Mouse (Mus musculus): Measurements from ENCODE around the gene 4933405L10Rik. TPM values are rescaled to one million over a fixed set of nuclear protein-coding genes. Genes with fewer than 3 reads are reported as not detected.

The 4933405L10Rik gene
- polyA plus RNA-seq, 1 experiment from 2014 or later = not detected

- Histone ChIP-seq H3K9ac (ENCODE audit: low read depth, low read length) (no peak overlapping the region), H3K27me3 (ENCODE audit: control insufficient read depth, insufficient read depth, low read depth, low read length) (no peaks in the 10 kb centered on the region), H3K4me2 (ENCODE audit: low read depth, low read length) (no peak overlapping the region), H3K36me3 (ENCODE audit: control insufficient read depth, insufficient read depth) (no peaks in the 10 kb centered on the region), H3K4me1 (ENCODE audit: control insufficient read depth, low read depth, low read length) (peaks cover 3% of the 10 kb centered on the region), H3K9me3 (replicated peaks; ENCODE audit: control insufficient read depth, low read length) (no peaks in the 10 kb centered on the region), H3K4me3 (ENCODE audit: low read depth, low read length) (no peak overlapping the region), H3K27ac (ENCODE audit: low read length) (no peak overlapping the region)
- WGBS (ENCODE audit: insufficient replicate concordance) = 66% methylated on average over 5 of the region's 5 CpGs
- no peak for ATAC-seq (ENCODE audit: low read depth)
Measured at GRCm38 (mm10) chr8:105725726-105726125, 18.3 kb downstream of the 4933405L10Rik start.

GRCm38 (mm10) chr8:105727397-105728124 lies 20.1 kb downstream of the 4933405L10Rik start:
- Histone ChIP-seq H3K27me3 (ENCODE audit: control insufficient read depth, insufficient read depth, low read depth, low read length) (no peaks in the 10 kb centered on the region), H3K4me2 (ENCODE audit: low read depth, low read length) (no peak overlapping the region), H3K36me3 (ENCODE audit: control insufficient read depth, insufficient read depth) (no peaks in the 10 kb centered on the region), H3K4me3 (ENCODE audit: low read depth, low read length) (no peak overlapping the region), H3K9me3 (replicated peaks; ENCODE audit: control insufficient read depth, low read length) (no peaks in the 10 kb centered on the region), H3K27ac (ENCODE audit: low read length) (no peak overlapping the region), H3K4me1 (ENCODE audit: control insufficient read depth, low read depth, low read length) (peaks cover 3% of the 10 kb centered on the region), H3K9ac (ENCODE audit: low read depth, low read length) (no peak overlapping the region)
- 44% methylated on average over 18 of the region's 18 CpGs for WGBS (ENCODE audit: insufficient replicate concordance)
- peak; percentile 67 for ATAC-seq (ENCODE audit: low read depth)

GRCm38 (mm10) chr8:105732186-105732585 lies 24.7 kb downstream of the 4933405L10Rik start:
- peaks cover 3% of the 10 kb centered on the region for H3K4me1 ChIP-seq (ENCODE audit: control insufficient read depth, low read depth, low read length)
- no peak overlapping the region for H3K4me2 ChIP-seq (ENCODE audit: low read depth, low read length)
- no peaks in the 10 kb centered on the region for H3K36me3 ChIP-seq (ENCODE audit: control insufficient read depth, insufficient read depth)
- no peak overlapping the region for H3K4me3 ChIP-seq (ENCODE audit: low read depth, low read length)
- H3K9me3 ChIP-seq (replicated peaks; ENCODE audit: control insufficient read depth, low read length) = no peaks in the 10 kb centered on the region
- no peak for ATAC-seq (ENCODE audit: low read depth)
- H3K27ac ChIP-seq (ENCODE audit: low read length) = no peak overlapping the region
- no peak overlapping the region for H3K9ac ChIP-seq (ENCODE audit: low read depth, low read length)
- H3K27me3 ChIP-seq (ENCODE audit: control insufficient read depth, insufficient read depth, low read depth, low read length) = no peaks in the 10 kb centered on the region
- WGBS (ENCODE audit: insufficient replicate concordance) = 34% methylated on average over 5 of the region's 5 CpGs

GRCm38 (mm10) chr8:105739216-105739615 lies 31.8 kb downstream of the 4933405L10Rik start:
- no peak for ATAC-seq (ENCODE audit: low read depth)
- no peaks in the 10 kb centered on the region for H3K9me3 ChIP-seq (replicated peaks; ENCODE audit: control insufficient read depth, low read length)
- WGBS (ENCODE audit: insufficient replicate concordance) = 67% methylated on average over 5 of the region's 5 CpGs
- H3K4me2 ChIP-seq (ENCODE audit: low read depth, low read length) = no peak overlapping the region
- H3K27me3 ChIP-seq (ENCODE audit: control insufficient read depth, insufficient read depth, low read depth, low read length) = no peaks in the 10 kb centered on the region
- no peaks in the 10 kb centered on the region for H3K36me3 ChIP-seq (ENCODE audit: control insufficient read depth, insufficient read depth)
- H3K9ac ChIP-seq (ENCODE audit: low read depth, low read length) = no peak overlapping the region
- no peaks in the 10 kb centered on the region for H3K4me1 ChIP-seq (ENCODE audit: control insufficient read depth, low read depth, low read length)
- H3K4me3 ChIP-seq (ENCODE audit: low read depth, low read length) = no peak overlapping the region
- H3K27ac ChIP-seq (ENCODE audit: low read length) = no peak overlapping the region

GRCm38 (mm10) chr8:105743301-105743700 lies 35.8 kb downstream of the 4933405L10Rik start:
- H3K27me3 ChIP-seq (ENCODE audit: control insufficient read depth, insufficient read depth, low read depth, low read length) = no peaks in the 10 kb centered on the region

GRCm38 (mm10) chr8:105750606-105751005 lies 43.2 kb downstream of the 4933405L10Rik start:
- 36% methylated on average over 11 of the region's 11 CpGs for WGBS (ENCODE audit: insufficient replicate concordance)
- H3K4me3 ChIP-seq (ENCODE audit: low read depth, low read length) = no peak overlapping the region

More at GRCm38 (mm10) chr8:105743301-105743700, 35.8 kb downstream of the 4933405L10Rik start:
- H3K9ac ChIP-seq (ENCODE audit: low read depth, low read length) = no peak overlapping the region
- H3K27ac ChIP-seq (ENCODE audit: low read length) = no peak overlapping the region
- no peak overlapping the region for H3K4me3 ChIP-seq (ENCODE audit: low read depth, low read length)
- no peaks in the 10 kb centered on the region; the same call in 1 of the 2 replicates for H3K4me1 ChIP-seq (ENCODE audit: control insufficient read depth, low read depth, low read length)
- no peak for ATAC-seq (ENCODE audit: low read depth)
- no peak overlapping the region for H3K4me2 ChIP-seq (ENCODE audit: low read depth, low read length)
- H3K9me3 ChIP-seq (replicated peaks; ENCODE audit: control insufficient read depth, low read length) = no peaks in the 10 kb centered on the region
- WGBS (ENCODE audit: insufficient replicate concordance) = 71% methylated on average over 4 of the region's 4 CpGs
- H3K36me3 ChIP-seq (ENCODE audit: control insufficient read depth, insufficient read depth) = no peaks in the 10 kb centered on the region

GRCm38 (mm10) chr8:105753916-105754315 lies 46.5 kb downstream of the 4933405L10Rik start:
- Histone ChIP-seq H3K4me2 (ENCODE audit: low read depth, low read length) (no peak overlapping the region), H3K4me1 (ENCODE audit: control insufficient read depth, low read depth, low read length) (peaks cover 13% of the 10 kb centered on the region), H3K9me3 (replicated peaks; ENCODE audit: control insufficient read depth, low read length) (no peaks in the 10 kb centered on the region), H3K9ac (ENCODE audit: low read depth, low read length) (no peak overlapping the region), H3K27ac (ENCODE audit: low read length) (no peak overlapping the region), H3K36me3 (ENCODE audit: control insufficient read depth, insufficient read depth) (no peaks in the 10 kb centered on the region), H3K27me3 (ENCODE audit: control insufficient read depth, insufficient read depth, low read depth, low read length) (no peaks in the 10 kb centered on the region), H3K4me3 (ENCODE audit: low read depth, low read length) (no peak overlapping the region)
- ATAC-seq (ENCODE audit: low read depth) = no peak
- 76% methylated on average over 2 of the region's 2 CpGs for WGBS (ENCODE audit: insufficient replicate concordance)

More at GRCm38 (mm10) chr8:105750606-105751005, 43.2 kb downstream of the 4933405L10Rik start:
- peak; percentile 16; the same call in 1 of the 2 replicates for ATAC-seq (ENCODE audit: low read depth)
- H3K4me2 ChIP-seq (ENCODE audit: low read depth, low read length) = no peak overlapping the region
- no peak overlapping the region for H3K27ac ChIP-seq (ENCODE audit: low read length)
- no peak overlapping the region for H3K9ac ChIP-seq (ENCODE audit: low read depth, low read length)
- H3K36me3 ChIP-seq (ENCODE audit: control insufficient read depth, insufficient read depth) = no peaks in the 10 kb centered on the region
- H3K4me1 ChIP-seq (ENCODE audit: control insufficient read depth, low read depth, low read length) = peaks cover 6% of the 10 kb centered on the region
- H3K9me3 ChIP-seq (replicated peaks; ENCODE audit: control insufficient read depth, low read length) = no peaks in the 10 kb centered on the region
- H3K27me3 ChIP-seq (ENCODE audit: control insufficient read depth, insufficient read depth, low read depth, low read length) = no peaks in the 10 kb centered on the region

- H3K4me3 ChIP-seq (ENCODE audit: low read depth, low read length) = no peak overlapping the region
- H3K36me3 ChIP-seq (ENCODE audit: control insufficient read depth, insufficient read depth) = no peaks in the 10 kb centered on the region
- H3K4me2 ChIP-seq (ENCODE audit: low read depth, low read length) = no peak overlapping the region
- no peak for ATAC-seq (ENCODE audit: low read depth)
- WGBS (ENCODE audit: insufficient replicate concordance) = 63% methylated on average over 2 of the region's 2 CpGs
- H3K27me3 ChIP-seq (ENCODE audit: control insufficient read depth, insufficient read depth, low read depth, low read length) = no peaks in the 10 kb centered on the region
- peaks cover 15% of the 10 kb centered on the region for H3K4me1 ChIP-seq (ENCODE audit: control insufficient read depth, low read depth, low read length)
- H3K27ac ChIP-seq (ENCODE audit: low read length) = no peak overlapping the region
- no peaks in the 10 kb centered on the region for H3K9me3 ChIP-seq (replicated peaks; ENCODE audit: control insufficient read depth, low read length)
- no peak overlapping the region for H3K9ac ChIP-seq (ENCODE audit: low read depth, low read length)
Measured at GRCm38 (mm10) chr8:105754688-105755087, 47.2 kb downstream of the 4933405L10Rik start.

- Histone ChIP-seq H3K36me3 (ENCODE audit: control insufficient read depth, insufficient read depth) (no peaks in the 10 kb centered on the region), H3K27ac (ENCODE audit: low read length) (peak overlapping the region; percentile 43; the same call in 1 of the 2 replicates), H3K4me2 (ENCODE audit: low read depth, low read length) (peak overlapping the region; percentile 99), H3K4me1 (ENCODE audit: control insufficient read depth, low read depth, low read length) (peaks cover 15% of the 10 kb centered on the region), H3K27me3 (ENCODE audit: control insufficient read depth, insufficient read depth, low read depth, low read length) (no peaks in the 10 kb centered on the region), H3K9me3 (replicated peaks; ENCODE audit: control insufficient read depth, low read length) (no peaks in the 10 kb centered on the region), H3K4me3 (ENCODE audit: low read depth, low read length) (peak overlapping the region; percentile 93), H3K9ac (ENCODE audit: low read depth, low read length) (peak overlapping the region; percentile 80)
- ATAC-seq (ENCODE audit: low read depth) = no peak
- whole genome bisulfite sequencing (ENCODE audit: insufficient replicate concordance) = 6% methylated on average over 12 of the region's 12 CpGs
Measured at GRCm38 (mm10) chr8:105757796-105758276, 50.4 kb downstream of the 4933405L10Rik start.

Measured in liver, embryonic 16.5 days (tissue).